Mouse (Mus musculus) testis, adult 2 months (tissue): ENCODE data around the gene Sprr2b. TPM values are rescaled to one million over a fixed set of nuclear protein-coding genes. Genes with fewer than 3 reads are reported as not detected.

Experiments
- H3K27ac ChIP-seq: fragments of 200-500 bp; 2 replicates; pipeline ENCODE4 v1.5.1; 2012; ENCODE audit warnings: low read depth, low read length; ENCODE audit not compliant: control insufficient read depth, insufficient read depth
- H3K27me3 ChIP-seq: fragments of 200-500 bp; 2 replicates; pipeline ENCODE4 v1.6.1; 2012; ENCODE audit warnings: mild to moderate bottlenecking, low read length, moderate library complexity; ENCODE audit not compliant: control insufficient read depth, insufficient read depth
- H3K36me3 ChIP-seq: fragments of 200-500 bp; 2 replicates; pipeline ENCODE4 v1.6.1; 2012; ENCODE audit warnings: mild to moderate bottlenecking, low read length; ENCODE audit not compliant: control insufficient read depth, insufficient read depth
- H3K4me1 ChIP-seq: fragments of 200-500 bp; 2 replicates; pipeline ENCODE4 v1.6.1; 2012; ENCODE audit warnings: low read length; ENCODE audit not compliant: control insufficient read depth, insufficient read depth
- H3K4me3 ChIP-seq: fragments of 200-500 bp; 2 replicates; pipeline ENCODE4 v1.5.1; 2012; ENCODE audit warnings: low read depth, mild to moderate bottlenecking, low read length, moderate library complexity, mixed read lengths; ENCODE audit not compliant: control insufficient read depth
- CTCF ChIP-seq: fragments of 200-500 bp; IDR thresholded peaks from 2 replicates; pipeline ENCODE4 v1.5.1; 2012; ENCODE audit warnings: low read depth, mild to moderate bottlenecking, inconsistent platforms, low read length, moderate library complexity; ENCODE audit not compliant: control insufficient read depth, insufficient read depth, insufficient replicate concordance
- POLR2A ChIP-seq: fragments of 200-500 bp; IDR thresholded peaks from 2 replicates; pipeline ENCODE4 v1.6.1; 2012; ENCODE audit warnings: low read depth, mild to moderate bottlenecking, inconsistent platforms, low read length, moderate library complexity; ENCODE audit not compliant: control insufficient read depth
- polyA plus RNA-seq: library from polyadenylated mRNA; depleted of rRNA; stranded (reverse); fragments of >200 nt; gene quantifications from 2 replicates; pipeline ENCODE4 v1.2.3, GENCODE M21; 2012; rRNA removed

Sprr2b gene
- polyA plus RNA-seq, 1 experiment, result not detected

- TF ChIP-seq CTCF (no peak), POLR2A (no peak)
Measured at GRCm38 (mm10) chr3:92317384-92317783, 964 bp downstream of the Sprr2b start.

GRCm38 (mm10) chr3:92336278-92336677 is 19.9 kb downstream of the Sprr2b start:
- no peaks in the 10 kb centered on the region for H3K36me3 ChIP-seq
- no peaks in the 10 kb centered on the region for H3K4me1 ChIP-seq
- H3K4me3 ChIP-seq, result no peak overlapping the region
- no peak overlapping the region for H3K27ac ChIP-seq
- H3K27me3 ChIP-seq, result no peaks in the 10 kb centered on the region
- TF ChIP-seq CTCF (no peak), POLR2A (no peak)

More at GRCm38 (mm10) chr3:92317384-92317783, 964 bp downstream of the Sprr2b start:
- Histone ChIP-seq H3K27me3 (no peaks in the 10 kb centered on the region), H3K4me3 (no peak overlapping the region), H3K36me3 (no peaks in the 10 kb centered on the region), H3K4me1 (no peaks in the 10 kb centered on the region), H3K27ac (no peak overlapping the region)

GRCm38 (mm10) chr3:92338840-92339239 is 22.4 kb downstream of the Sprr2b start, which contains the start of gene Sprr2d:
TSS of gene Sprr2d (plus strand) at chr3:92339140.
- no peak within 1 kb of the TSS for H3K4me3 ChIP-seq
- TF ChIP-seq POLR2A, result no peak
- no peak for TF ChIP-seq CTCF
- H3K27ac ChIP-seq, result no peak within 1 kb of the TSS
- H3K4me1 ChIP-seq, result no peaks in the 10 kb centered on the region
- H3K27me3 ChIP-seq, result no peaks in the 10 kb centered on the region
- H3K36me3 ChIP-seq, result no peaks in the 10 kb centered on the region

DNA sequence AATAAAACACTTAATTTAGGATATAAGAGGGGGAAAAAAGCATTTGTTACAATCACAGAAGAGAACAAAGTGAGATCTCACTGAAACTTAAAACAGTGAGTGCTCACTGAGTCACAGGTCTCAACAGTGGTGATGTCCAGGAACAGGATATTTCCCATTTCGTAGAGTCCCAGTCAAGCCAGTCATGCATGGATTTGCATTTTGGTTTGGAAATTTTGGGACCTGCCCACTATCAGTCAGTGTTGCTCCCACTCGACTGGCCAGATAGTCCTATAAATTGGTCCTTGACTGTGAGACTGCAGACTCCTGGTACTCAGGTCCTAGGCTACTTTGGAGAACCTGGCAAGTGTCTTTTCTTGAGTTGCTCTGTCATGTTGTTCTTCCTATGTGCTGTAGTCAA is 35.4 kb downstream of the Sprr2b start, which contains the start of gene Sprr2e:
Gene Sprr2e, plus strand, starts transcription at position 301 of the 400 bp plus-strand sequence.
- H3K36me3 ChIP-seq, result no peaks in the 10 kb centered on the region
- H3K4me3 ChIP-seq, result no peak within 1 kb of the TSS
- no peaks in the 10 kb centered on the region for H3K4me1 ChIP-seq
- TF ChIP-seq CTCF (no peak), POLR2A (no peak)
- no peak within 1 kb of the TSS for H3K27ac ChIP-seq
- no peaks in the 10 kb centered on the region for H3K27me3 ChIP-seq

- Histone ChIP-seq H3K27me3 (no peaks in the 10 kb centered on the region), H3K36me3 (no peaks in the 10 kb centered on the region), H3K27ac (no peak overlapping the region), H3K4me1 (no peaks in the 10 kb centered on the region), H3K4me3 (no peak overlapping the region)
- TF ChIP-seq CTCF, result no peak
- no peak for TF ChIP-seq POLR2A
Measured at GRCm38 (mm10) chr3:92361619-92362018, 45.2 kb downstream of the Sprr2b start.

DNA sequence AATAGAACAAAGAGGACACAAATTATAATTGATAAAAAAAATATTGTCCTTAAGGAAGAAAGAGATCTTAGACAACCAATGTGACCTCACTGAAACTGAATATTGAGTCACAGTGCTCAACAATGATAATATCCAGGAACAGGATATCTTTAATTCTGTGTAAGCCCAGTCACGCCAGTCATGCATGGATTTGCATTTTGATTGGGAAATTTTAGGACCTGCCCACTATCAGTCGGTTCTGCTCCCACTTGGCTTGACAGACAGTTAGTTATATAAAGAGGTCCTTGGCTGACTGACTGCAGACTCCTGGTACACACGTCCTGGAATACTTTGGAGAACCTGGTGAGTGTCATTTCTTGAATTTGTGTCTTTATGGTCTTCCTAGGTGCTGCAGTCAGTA is 48.5 kb downstream of the Sprr2b start, which contains the start of gene Sprr2f:
Gene Sprr2f, plus strand, starts transcription at position 301 of the 400 bp plus-strand sequence.
- Histone ChIP-seq H3K36me3 (no peaks in the 10 kb centered on the region), H3K4me1 (no peaks in the 10 kb centered on the region), H3K27me3 (no peaks in the 10 kb centered on the region), H3K27ac (no peak within 1 kb of the TSS), H3K4me3 (no peak within 1 kb of the TSS)
- TF ChIP-seq POLR2A, result no peak
- TF ChIP-seq CTCF, result no peak

Other genes with a start within 250 kb of the Sprr2b start
- 0.08 TPM in 1 of 2 replicates, not detected in the other for gene Lor, start 233.5 kb upstream of the Sprr2b start, polyA plus RNA-seq
- 1.5 and 2.0 TPM in 2 replicates for gene Prr9, start 192.7 kb upstream of the Sprr2b start, polyA plus RNA-seq
- 875 and 1,017 TPM in 2 replicates for gene Lelp1, start 173.9 kb upstream of the Sprr2b start, polyA plus RNA-seq
- gene Sprr2a1, start 100.8 kb upstream of the Sprr2b start, polyA plus RNA-seq, result 0.10 TPM in 1 of 2 replicates, not detected in the other
- gene Sprr2a2, start 100.7 kb upstream of the Sprr2b start, polyA plus RNA-seq, result 8.6 and 11.1 TPM in 2 replicates
- gene Sprr2a3, start 31.2 kb upstream of the Sprr2b start, polyA plus RNA-seq, result 0.19 and 0.33 TPM in 2 replicates
- gene Sprr2d, start 22.5 kb downstream of the Sprr2b start, polyA plus RNA-seq, result not detected in 2 replicates
- not detected in 2 replicates for gene Sprr2e, start 35.5 kb downstream of the Sprr2b start, polyA plus RNA-seq
- gene Sprr2f, start 48.6 kb downstream of the Sprr2b start, polyA plus RNA-seq, result not detected in 2 replicates
- gene Sprr2h, start 69.1 kb downstream of the Sprr2b start, polyA plus RNA-seq, result not detected in 2 replicates
- not detected in 2 replicates for gene Sprr2i, start 91.4 kb downstream of the Sprr2b start, polyA plus RNA-seq
- not detected in 2 replicates for gene Sprr2j-ps, start 101.5 kb downstream of the Sprr2b start, polyA plus RNA-seq
- gene Gm9774, start 112.8 kb downstream of the Sprr2b start, polyA plus RNA-seq, result 5.2 and 7.2 TPM in 2 replicates
- gene Sprr2k, start 116.0 kb downstream of the Sprr2b start, polyA plus RNA-seq, result not detected in 2 replicates
- not detected in 2 replicates for gene Sprr1b, start 122.2 kb downstream of the Sprr2b start, polyA plus RNA-seq
- not detected in 2 replicates for gene Sprr3, start 142.1 kb downstream of the Sprr2b start, polyA plus RNA-seq
- 0.32 and 0.73 TPM in 2 replicates for gene Sprr1a, start 169.3 kb downstream of the Sprr2b start, polyA plus RNA-seq
- not detected in 2 replicates for gene Sprr4, start 183.9 kb downstream of the Sprr2b start, polyA plus RNA-seq
- gene 2310046K23Rik, start 217.9 kb downstream of the Sprr2b start, polyA plus RNA-seq, result not detected in 2 replicates